Mouse (Mus musculus): ENCODE data around the gene Ushbp1. TPM values are rescaled to one million over a fixed set of nuclear protein-coding genes. Genes with fewer than 3 reads are reported as not detected.
"Not testable (repeated sequence)": the region's sequence is repeated elsewhere in the genome, so short reads cannot be mapped to it uniquely, and the experiment has no call there.

Gene Ushbp1
- polyA plus RNA-seq, 1 experiment from 2014 or later = 3.3 TPM

DNA sequence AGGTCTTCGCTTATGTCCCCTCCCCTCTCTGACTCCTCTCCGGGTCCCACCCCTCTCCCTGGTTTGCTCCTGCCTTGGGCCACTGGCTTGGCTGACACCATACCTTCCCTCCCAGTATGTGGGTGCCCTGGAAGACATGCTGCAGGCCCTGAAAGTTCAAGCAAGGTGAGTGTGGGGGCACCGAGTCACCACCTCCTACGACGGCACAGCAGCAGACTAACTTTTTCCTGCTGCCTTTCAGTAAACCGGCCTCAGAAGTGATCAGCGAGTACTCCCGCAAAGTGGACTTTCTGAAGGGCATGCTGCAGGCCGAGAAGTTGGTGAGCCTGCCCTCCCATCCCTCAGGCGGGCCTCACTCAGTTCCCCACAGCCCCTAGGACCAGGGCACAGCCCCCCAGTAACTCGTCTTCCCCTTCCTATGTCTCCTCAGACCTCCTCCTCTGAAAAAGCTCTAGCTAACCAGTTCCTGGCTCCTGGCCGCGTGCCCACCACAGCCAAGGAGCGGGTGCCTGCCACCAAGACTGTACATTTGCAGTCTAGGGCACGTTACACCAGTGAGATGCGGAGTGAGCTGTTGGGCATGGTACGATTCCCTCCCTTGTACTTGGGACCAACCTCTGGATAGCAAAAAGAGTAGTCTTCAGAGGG is 27.9 kb downstream of the Ushbp1 start:
- peak overlapping the region; percentile 89 for H3K4me3 ChIP-seq (replicated peaks)
- H3K27ac ChIP-seq (replicated peaks) = peak overlapping the region; percentile 93
- H3K27me3 ChIP-seq = no peaks in the 10 kb centered on the region
- H3K4me2 ChIP-seq = peak overlapping the region; percentile 89
- H3K9ac ChIP-seq = peak overlapping the region; percentile 74
- ATAC-seq (ENCODE audit: insufficient read depth) = no peak
- H3K36me3 ChIP-seq (replicated peaks) = peaks cover 17% of the 10 kb centered on the region
- no peaks in the 10 kb centered on the region for H3K9me3 ChIP-seq (replicated peaks)
- WGBS (ENCODE audit: insufficient replicate concordance) = 29% methylated on average over 17 of the region's 17 CpGs
- peaks cover 55% of the 10 kb centered on the region for H3K4me1 ChIP-seq (replicated peaks)

DNA sequence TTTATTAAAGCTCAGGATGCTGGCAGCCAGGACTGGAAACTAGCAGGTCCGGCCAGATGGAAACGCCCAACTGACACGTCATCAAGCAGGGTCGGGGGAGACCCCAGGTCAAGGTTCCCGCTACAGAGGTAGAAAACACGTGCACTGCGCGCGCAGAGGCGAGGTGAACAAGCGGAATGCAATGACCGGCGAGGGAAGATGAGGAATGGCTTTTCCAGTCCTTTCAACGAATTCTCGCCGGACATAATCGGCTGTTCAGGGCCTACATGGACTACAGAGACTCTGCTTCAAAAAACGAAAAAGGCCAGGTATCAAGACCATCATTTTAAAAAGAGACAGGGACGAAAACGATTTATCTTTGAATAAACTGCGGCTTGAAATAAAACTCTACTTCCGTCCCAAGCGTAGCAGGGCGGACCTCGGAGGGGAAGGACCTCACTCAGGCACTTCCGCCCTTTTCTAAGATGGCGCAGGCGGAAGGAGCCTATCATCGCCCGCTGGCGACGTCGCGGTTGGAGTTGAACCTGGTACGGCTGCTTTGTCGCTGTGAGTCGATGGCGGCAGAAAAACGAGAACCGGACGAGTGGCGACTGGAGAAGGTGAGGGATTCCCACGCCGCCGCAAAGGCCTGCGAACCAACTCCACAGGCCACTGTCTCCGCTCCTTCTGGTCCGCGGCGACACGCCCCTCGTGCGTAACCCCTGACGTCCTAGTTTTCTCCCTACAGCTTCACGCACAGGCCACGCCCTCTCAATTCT is 28.7 kb downstream of the Ushbp1 start, which contains the start of gene Use1:
TSS of gene Use1 (plus strand) at position 78 of the 758 bp plus-strand sequence.
- peak within 1 kb of the TSS; percentile 93 for H3K27ac ChIP-seq (replicated peaks)
- peak within 1 kb of the TSS; percentile 89 for H3K4me3 ChIP-seq (replicated peaks)
- H3K4me1 ChIP-seq (replicated peaks) = peaks cover 49% of the 10 kb centered on the region
- no peaks in the 10 kb centered on the region for H3K9me3 ChIP-seq (replicated peaks)
- WGBS (ENCODE audit: insufficient replicate concordance) = under 1% methylated on average over 56 of the region's 56 CpGs
- H3K36me3 ChIP-seq (replicated peaks) = peaks cover 17% of the 10 kb centered on the region
- no peaks in the 10 kb centered on the region for H3K27me3 ChIP-seq
- H3K9ac ChIP-seq = peak within 1 kb of the TSS; percentile 74
- H3K4me2 ChIP-seq = peak within 1 kb of the TSS; percentile 89
- ATAC-seq (ENCODE audit: insufficient read depth) = peak; percentile 67

DNA sequence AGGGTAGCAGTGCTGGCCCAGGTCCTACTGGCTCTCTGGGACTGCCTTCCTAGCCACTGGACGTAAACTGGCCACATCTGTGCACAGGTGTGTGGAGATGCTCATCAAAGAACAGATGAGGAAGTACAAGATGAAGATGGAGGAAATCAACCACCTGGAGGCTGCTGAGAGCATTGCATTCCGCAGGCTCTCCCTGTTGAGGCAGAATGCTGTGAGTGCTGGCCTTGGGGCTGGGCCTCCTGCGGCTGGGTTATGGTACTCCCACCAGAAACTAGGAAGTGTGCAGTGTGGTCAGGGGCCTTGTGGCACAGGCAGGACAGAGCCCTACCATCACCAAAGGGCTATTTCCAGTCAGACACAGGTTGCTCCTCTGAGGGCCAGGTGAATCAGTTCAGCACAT is 37.6 kb downstream of the Ushbp1 start:
- 73% methylated on average over 3 of the region's 3 CpGs for WGBS (ENCODE audit: insufficient replicate concordance)
- H3K27ac ChIP-seq (replicated peaks) = no peak overlapping the region
- no peaks in the 10 kb centered on the region for H3K27me3 ChIP-seq
- no peak overlapping the region for H3K4me2 ChIP-seq
- ATAC-seq (ENCODE audit: insufficient read depth) = no peak
- peaks cover 68% of the 10 kb centered on the region for H3K36me3 ChIP-seq (replicated peaks)
- H3K9ac ChIP-seq = no peak overlapping the region
- H3K4me1 ChIP-seq (replicated peaks) = no peaks in the 10 kb centered on the region
- no peaks in the 10 kb centered on the region for H3K9me3 ChIP-seq (replicated peaks)
- H3K4me3 ChIP-seq (replicated peaks) = no peak overlapping the region

DNA sequence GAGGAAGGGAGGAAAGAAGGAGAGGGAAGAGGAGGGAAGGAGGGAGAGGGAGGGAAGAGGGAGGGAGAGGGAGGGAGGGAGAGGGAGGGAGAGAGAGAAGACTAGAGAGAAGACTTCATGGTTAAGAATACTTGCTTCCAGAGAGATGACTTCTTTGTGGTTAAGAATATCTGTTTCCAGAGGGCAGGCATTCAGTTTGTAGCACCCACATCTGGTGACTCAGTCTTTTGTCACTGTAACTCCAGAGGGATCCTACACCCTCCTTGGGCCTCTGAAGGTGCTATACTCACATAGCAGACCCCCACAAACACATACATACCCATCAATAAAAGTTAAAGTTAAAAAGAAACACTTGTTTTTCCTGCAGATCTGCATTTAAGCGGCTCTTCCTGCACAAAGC is 44.1 kb downstream of the Ushbp1 start:
- Histone ChIP-seq H3K4me1 (replicated peaks) (no peaks in the 10 kb centered on the region), H3K9me3 (replicated peaks) (no peaks in the 10 kb centered on the region), H3K9ac (no peak overlapping the region), H3K27ac (replicated peaks) (no peak overlapping the region), H3K27me3 (no peaks in the 10 kb centered on the region), H3K4me2 (no peak overlapping the region), H3K36me3 (replicated peaks) (peaks cover 88% of the 10 kb centered on the region), H3K4me3 (replicated peaks) (no peak overlapping the region)
- WGBS (ENCODE audit: insufficient replicate concordance) = 63% methylated on average over 1 of the region's 1 CpGs
- no peak for ATAC-seq (ENCODE audit: insufficient read depth)

DNA sequence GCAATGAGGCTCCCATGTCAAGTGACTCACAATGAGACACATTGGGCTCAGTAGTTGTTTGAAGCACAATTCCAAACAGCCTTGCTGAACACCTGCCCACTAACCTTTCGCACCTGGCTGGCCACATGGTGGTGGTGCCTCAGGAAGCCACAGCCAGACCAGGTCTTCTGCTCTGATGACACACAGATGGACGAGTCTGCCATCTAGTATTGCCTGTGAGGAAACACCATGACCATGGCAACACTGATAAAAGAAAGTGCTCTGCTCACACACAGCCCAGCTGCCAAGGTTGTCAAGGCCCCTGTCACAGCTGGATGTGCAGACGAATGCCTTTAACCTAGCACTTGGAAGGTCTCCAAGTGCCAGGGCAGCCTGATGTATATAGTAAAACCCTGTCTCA is 44.5 kb downstream of the Ushbp1 start:
- ATAC-seq (ENCODE audit: insufficient read depth) = no peak
- no peak overlapping the region for H3K4me3 ChIP-seq (replicated peaks)
- H3K27ac ChIP-seq (replicated peaks) = no peak overlapping the region
- H3K27me3 ChIP-seq = no peaks in the 10 kb centered on the region
- WGBS (ENCODE audit: insufficient replicate concordance) = 52% methylated on average over 3 of the region's 3 CpGs
- no peak overlapping the region for H3K9ac ChIP-seq
- no peaks in the 10 kb centered on the region for H3K9me3 ChIP-seq (replicated peaks)
- no peak overlapping the region for H3K4me2 ChIP-seq
- H3K4me1 ChIP-seq (replicated peaks) = no peaks in the 10 kb centered on the region
- peaks cover 88% of the 10 kb centered on the region for H3K36me3 ChIP-seq (replicated peaks)

DNA sequence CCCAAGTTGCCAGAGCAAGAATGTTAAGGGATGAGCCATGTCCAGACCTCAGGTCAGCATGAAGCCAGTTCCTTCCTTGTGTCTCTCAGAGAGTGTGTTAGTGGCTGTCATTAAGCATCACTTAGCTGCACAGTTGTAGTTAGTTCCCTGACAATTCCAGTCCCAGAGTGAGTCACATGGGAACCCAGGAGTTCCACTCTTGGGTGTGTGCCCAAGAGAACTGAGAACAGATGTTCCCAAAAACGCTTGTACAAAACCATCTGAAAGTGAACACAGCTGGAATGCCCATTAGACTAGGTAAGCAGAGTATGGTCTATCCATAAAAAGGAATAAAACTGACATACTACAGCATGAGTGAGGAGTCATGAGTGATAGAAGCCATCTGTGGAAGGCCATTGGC is 49.0 kb downstream of the Ushbp1 start:
- Histone ChIP-seq H3K36me3 (replicated peaks) (peaks cover 77% of the 10 kb centered on the region), H3K27me3 (no peaks in the 10 kb centered on the region), H3K9ac (no peak overlapping the region), H3K4me3 (replicated peaks) (no peak overlapping the region), H3K27ac (replicated peaks) (no peak overlapping the region), H3K4me2 (no peak overlapping the region), H3K4me1 (replicated peaks) (no peaks in the 10 kb centered on the region), H3K9me3 (replicated peaks) (no peaks in the 10 kb centered on the region)
- 65% methylated on average over 1 of the region's 1 CpGs for WGBS (ENCODE audit: insufficient replicate concordance)
- ATAC-seq (ENCODE audit: insufficient read depth) = no peak

DNA sequence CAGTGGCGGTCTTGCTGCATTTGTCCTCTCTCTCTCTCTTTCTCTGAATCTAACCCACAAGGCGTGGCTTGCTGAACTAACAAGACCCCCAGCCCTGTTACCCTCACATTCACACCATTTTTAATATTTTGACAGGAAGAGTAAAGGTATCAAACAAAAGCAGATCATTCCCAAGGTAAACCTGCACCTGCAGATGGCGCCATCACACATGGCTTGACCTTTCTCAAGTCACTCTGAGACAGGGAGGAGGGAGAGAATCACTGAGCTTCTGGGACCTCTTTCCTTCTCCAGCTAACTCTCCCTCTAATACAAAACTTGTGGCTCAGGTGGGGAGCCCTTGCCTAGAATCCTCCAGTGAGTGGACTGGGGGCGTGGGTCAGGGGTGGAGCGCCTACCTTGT is 55.0 kb downstream of the Ushbp1 start:
- WGBS (ENCODE audit: insufficient replicate concordance) = 75% methylated on average over 5 of the region's 5 CpGs
- H3K4me1 ChIP-seq (replicated peaks) = no peaks in the 10 kb centered on the region

DNA sequence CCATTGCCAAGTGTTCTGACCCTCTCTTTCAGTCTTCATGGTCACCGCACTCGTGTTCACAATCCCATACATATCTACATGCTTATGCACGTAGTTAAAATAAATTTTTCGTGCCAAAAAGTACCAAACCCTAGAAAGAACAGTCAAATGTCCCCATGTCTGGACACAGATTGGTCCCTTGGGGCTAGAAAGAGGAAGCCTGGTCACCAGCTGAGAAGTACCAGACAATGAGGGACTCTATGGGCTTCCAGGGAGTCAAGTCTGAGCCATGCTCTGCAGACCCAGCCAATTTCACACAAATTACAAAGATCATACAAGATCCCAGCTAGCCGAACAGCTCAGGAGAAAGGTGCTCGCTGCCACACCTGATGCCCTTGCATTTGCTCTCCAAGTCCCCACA is 57.8 kb downstream of the Ushbp1 start:
- not testable (repeated sequence) for H3K27me3 ChIP-seq; H3K9me3 ChIP-seq (replicated peaks); H3K9ac ChIP-seq; H3K4me1 ChIP-seq (replicated peaks); ATAC-seq (ENCODE audit: insufficient read depth); H3K27ac ChIP-seq (replicated peaks); H3K4me3 ChIP-seq (replicated peaks); H3K4me2 ChIP-seq
- WGBS (ENCODE audit: insufficient replicate concordance) = 86% methylated on average over 6 of the region's 6 CpGs
- peaks cover 36% of the 10 kb centered on the region for H3K36me3 ChIP-seq (replicated peaks)

More for the DNA sequence above, 55.0 kb downstream of the Ushbp1 start:
- Histone ChIP-seq H3K27me3 (no peaks in the 10 kb centered on the region), H3K9me3 (replicated peaks) (no peaks in the 10 kb centered on the region), H3K9ac (no peak overlapping the region), H3K4me3 (replicated peaks) (no peak overlapping the region), H3K4me2 (no peak overlapping the region), H3K36me3 (replicated peaks) (peaks cover 49% of the 10 kb centered on the region), H3K27ac (replicated peaks) (no peak overlapping the region)
- ATAC-seq (ENCODE audit: insufficient read depth) = no peak

Other genes starting within 250 kb of the Ushbp1 start
- 7.3 and 8.6 TPM in 2 replicates for gene Myo9b, start 123.1 kb downstream of the Ushbp1 start, polyA plus RNA-seq (2015; fragmentation: Nextera tagmentation; extraction: Ambion mirVana)
- gene Haus8, start 122.9 kb downstream of the Ushbp1 start, polyA plus RNA-seq (2015; fragmentation: Nextera tagmentation; extraction: Ambion mirVana) = 44.8 and 47.5 TPM in 2 replicates
- 38.7 and 41.1 TPM in 2 replicates for gene Use1, start 29.0 kb downstream of the Ushbp1 start, polyA plus RNA-seq (2015; fragmentation: Nextera tagmentation; extraction: Ambion mirVana)
- gene Ocel1, start 24.5 kb downstream of the Ushbp1 start, polyA plus RNA-seq (2015; fragmentation: Nextera tagmentation; extraction: Ambion mirVana) = 4.6 and 5.2 TPM in 2 replicates
- 24.1 and 27.0 TPM in 2 replicates for gene Nr2f6, start 13.8 kb downstream of the Ushbp1 start, polyA plus RNA-seq (2015; fragmentation: Nextera tagmentation; extraction: Ambion mirVana)
- 56.0 and 58.5 TPM in 2 replicates for gene Babam1, start 1.1 kb upstream of the Ushbp1 start, polyA plus RNA-seq (2015; fragmentation: Nextera tagmentation; extraction: Ambion mirVana)
- 42.0 and 54.0 TPM in 2 replicates for gene Ankle1, start 10.2 kb upstream of the Ushbp1 start, polyA plus RNA-seq (2015; fragmentation: Nextera tagmentation; extraction: Ambion mirVana)
- gene Abhd8, start 67.9 kb upstream of the Ushbp1 start, polyA plus RNA-seq (2015; fragmentation: Nextera tagmentation; extraction: Ambion mirVana) = 9.1 and 9.2 TPM in 2 replicates
- gene Mrpl34, start 69.2 kb upstream of the Ushbp1 start, polyA plus RNA-seq (2015; fragmentation: Nextera tagmentation; extraction: Ambion mirVana) = 81.2 and 96.6 TPM in 2 replicates
- 38.3 and 42.6 TPM in 2 replicates for gene Dda1, start 73.4 kb upstream of the Ushbp1 start, polyA plus RNA-seq (2015; fragmentation: Nextera tagmentation; extraction: Ambion mirVana)
- 0.15 and 0.20 TPM in 2 replicates for gene Ano8, start 90.2 kb upstream of the Ushbp1 start, polyA plus RNA-seq (2015; fragmentation: Nextera tagmentation; extraction: Ambion mirVana)
- gene Gtpbp3, start 92.3 kb upstream of the Ushbp1 start, polyA plus RNA-seq (2015; fragmentation: Nextera tagmentation; extraction: Ambion mirVana) = 4.2 and 5.1 TPM in 2 replicates
- gene Plvap, start 116.0 kb upstream of the Ushbp1 start, polyA plus RNA-seq (2015; fragmentation: Nextera tagmentation; extraction: Ambion mirVana) = 22.4 and 23.9 TPM in 2 replicates
- 0.06 and 0.14 TPM in 2 replicates for gene Ccdc194, start 129.9 kb upstream of the Ushbp1 start, polyA plus RNA-seq (2015; fragmentation: Nextera tagmentation; extraction: Ambion mirVana)
- 35.3 and 37.3 TPM in 2 replicates for gene Bst2, start 141.7 kb upstream of the Ushbp1 start, polyA plus RNA-seq (2015; fragmentation: Nextera tagmentation; extraction: Ambion mirVana)
- 31.6 and 35.2 TPM in 2 replicates for gene Mvb12a, start 147.1 kb upstream of the Ushbp1 start, polyA plus RNA-seq (2015; fragmentation: Nextera tagmentation; extraction: Ambion mirVana)
- 0.50 and 0.94 TPM in 2 replicates for gene Tmem221, start 163.1 kb upstream of the Ushbp1 start, polyA plus RNA-seq (2015; fragmentation: Nextera tagmentation; extraction: Ambion mirVana)
- gene Nxnl1, start 170.8 kb upstream of the Ushbp1 start, polyA plus RNA-seq (2015; fragmentation: Nextera tagmentation; extraction: Ambion mirVana) = 0.09 TPM in 1 of 2 replicates, not detected in the other
- gene Slc27a1, start 173.1 kb upstream of the Ushbp1 start, polyA plus RNA-seq (2015; fragmentation: Nextera tagmentation; extraction: Ambion mirVana) = 2.3 and 3.0 TPM in 2 replicates
- 90.7 and 92.8 TPM in 2 replicates for gene Pgls, start 196.4 kb upstream of the Ushbp1 start, polyA plus RNA-seq (2015; fragmentation: Nextera tagmentation; extraction: Ambion mirVana)
- 0.99 and 1.4 TPM in 2 replicates for gene Fam129c, start 201.8 kb upstream of the Ushbp1 start, polyA plus RNA-seq (2015; fragmentation: Nextera tagmentation; extraction: Ambion mirVana)
- 23.0 and 25.6 TPM in 2 replicates for gene Colgalt1, start 215.2 kb upstream of the Ushbp1 start, polyA plus RNA-seq (2015; fragmentation: Nextera tagmentation; extraction: Ambion mirVana)

All from liver, embryonic 15.5 days (tissue).